Mouse (Mus musculus): Measurements from ENCODE around the gene Zfp638. TPM values are rescaled to one million over a fixed set of nuclear protein-coding genes. Genes with fewer than 3 reads are reported as not detected.

Zfp638 gene
- polyA plus RNA-seq, 1 experiment from 2014 or later = 37.0 TPM

DNA sequence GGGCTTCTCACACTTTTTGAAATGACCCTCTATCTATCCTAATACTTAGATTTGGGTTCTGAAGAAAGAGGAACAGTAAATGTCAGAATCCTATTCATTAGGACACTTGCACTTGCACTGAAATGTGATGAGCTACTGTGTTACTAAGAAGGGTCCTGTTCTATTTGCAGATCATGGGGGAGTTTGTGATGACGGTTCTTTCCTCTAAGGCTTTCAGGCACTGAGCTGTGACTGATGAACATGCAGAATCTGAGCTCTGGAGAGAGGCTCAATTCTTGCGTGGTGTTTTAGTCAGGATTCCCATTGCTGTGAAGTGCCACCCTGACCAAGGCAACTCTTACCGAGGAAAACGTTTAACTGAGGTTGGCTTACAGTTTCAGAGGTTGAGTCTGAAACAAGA, 32.2 kb downstream of the Zfp638 start:
- no peak for ATAC-seq (replicated peaks; ENCODE audit: extremely low read depth, insufficient read depth, low FRiP score)

DNA sequence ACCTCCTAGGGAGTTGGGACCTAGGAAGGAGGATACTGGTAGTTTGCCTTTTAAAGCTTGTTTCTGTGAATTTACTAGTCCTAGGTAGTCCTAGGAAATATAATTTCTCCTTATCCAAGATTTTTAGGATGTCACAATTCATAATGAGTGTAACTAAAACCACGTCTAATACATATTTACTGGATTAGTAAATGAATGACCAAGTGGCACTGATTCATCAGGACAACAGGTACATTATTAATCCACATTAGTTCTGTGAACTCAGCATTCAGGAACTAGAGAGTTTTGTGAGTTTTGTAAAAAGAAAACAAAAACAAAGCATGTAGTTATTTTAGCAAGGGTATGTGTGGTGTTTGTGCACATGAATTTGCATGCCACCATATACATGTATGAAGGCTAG, 38.4 kb downstream of the Zfp638 start:
- ATAC-seq (replicated peaks; ENCODE audit: extremely low read depth, insufficient read depth, low FRiP score) = no peak
- WGBS = 61% methylated on average over 1 of the region's 1 CpGs
- H3K4me1 ChIP-seq (ENCODE audit: control insufficient read depth, insufficient read depth, low read length) = no peaks in the 10 kb centered on the region
- H3K27ac ChIP-seq (ENCODE audit: low read length) = no peak overlapping the region
- H3K4me3 ChIP-seq (ENCODE audit: low read length) = no peak overlapping the region
- H3K36me3 ChIP-seq (ENCODE audit: control insufficient read depth, insufficient read depth) = no peaks in the 10 kb centered on the region
- no peaks in the 10 kb centered on the region for H3K9me3 ChIP-seq (replicated peaks; ENCODE audit: control insufficient read depth, low read length)
- no peaks in the 10 kb centered on the region for H3K27me3 ChIP-seq (ENCODE audit: control insufficient read depth, insufficient read depth, low read length)
- H3K4me2 ChIP-seq (ENCODE audit: low read depth, low read length) = no peak overlapping the region
- no peak overlapping the region for H3K9ac ChIP-seq (ENCODE audit: low read length)

More for the DNA sequence above, 32.2 kb downstream of the Zfp638 start:
- no peaks in the 10 kb centered on the region for H3K27me3 ChIP-seq (ENCODE audit: control insufficient read depth, insufficient read depth, low read length)
- H3K4me2 ChIP-seq (ENCODE audit: low read depth, low read length) = no peak overlapping the region
- WGBS = 66% methylated on average over 4 of the region's 4 CpGs
- no peak overlapping the region for H3K9ac ChIP-seq (ENCODE audit: low read length)
- no peak overlapping the region for H3K4me3 ChIP-seq (ENCODE audit: low read length)
- H3K9me3 ChIP-seq (replicated peaks; ENCODE audit: control insufficient read depth, low read length) = no peaks in the 10 kb centered on the region
- H3K4me1 ChIP-seq (ENCODE audit: control insufficient read depth, insufficient read depth, low read length) = no peaks in the 10 kb centered on the region
- no peak overlapping the region for H3K27ac ChIP-seq (ENCODE audit: low read length)
- H3K36me3 ChIP-seq (ENCODE audit: control insufficient read depth, insufficient read depth) = no peaks in the 10 kb centered on the region

DNA sequence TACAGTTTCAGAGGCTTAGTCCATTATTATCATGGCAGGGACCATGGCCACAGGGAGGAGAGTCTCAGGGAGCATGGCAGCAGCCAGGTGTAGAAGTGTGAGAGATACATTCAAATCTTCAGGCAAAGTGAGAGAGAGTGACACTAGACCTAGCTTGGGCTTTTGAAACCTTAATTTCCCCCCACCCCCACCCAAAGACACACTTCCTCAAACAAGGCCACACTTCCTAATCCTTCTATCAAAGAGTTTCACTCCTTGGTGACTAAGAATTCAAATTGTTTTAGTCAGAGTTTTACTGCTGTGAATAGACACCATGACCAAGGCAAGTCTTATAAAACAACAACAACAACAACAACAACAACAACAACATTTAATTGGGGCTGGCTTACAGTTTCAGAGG, 39.8 kb downstream of the Zfp638 start:
- Histone ChIP-seq H3K4me3 (ENCODE audit: low read length) (no peak overlapping the region), H3K9ac (ENCODE audit: low read length) (no peak overlapping the region), H3K27ac (ENCODE audit: low read length) (no peak overlapping the region), H3K36me3 (ENCODE audit: control insufficient read depth, insufficient read depth) (no peaks in the 10 kb centered on the region), H3K4me1 (ENCODE audit: control insufficient read depth, insufficient read depth, low read length) (no peaks in the 10 kb centered on the region), H3K27me3 (ENCODE audit: control insufficient read depth, insufficient read depth, low read length) (no peaks in the 10 kb centered on the region), H3K9me3 (replicated peaks; ENCODE audit: control insufficient read depth, low read length) (no peaks in the 10 kb centered on the region), H3K4me2 (ENCODE audit: low read depth, low read length) (no peak overlapping the region)
- no peak for ATAC-seq (replicated peaks; ENCODE audit: extremely low read depth, insufficient read depth, low FRiP score)

DNA sequence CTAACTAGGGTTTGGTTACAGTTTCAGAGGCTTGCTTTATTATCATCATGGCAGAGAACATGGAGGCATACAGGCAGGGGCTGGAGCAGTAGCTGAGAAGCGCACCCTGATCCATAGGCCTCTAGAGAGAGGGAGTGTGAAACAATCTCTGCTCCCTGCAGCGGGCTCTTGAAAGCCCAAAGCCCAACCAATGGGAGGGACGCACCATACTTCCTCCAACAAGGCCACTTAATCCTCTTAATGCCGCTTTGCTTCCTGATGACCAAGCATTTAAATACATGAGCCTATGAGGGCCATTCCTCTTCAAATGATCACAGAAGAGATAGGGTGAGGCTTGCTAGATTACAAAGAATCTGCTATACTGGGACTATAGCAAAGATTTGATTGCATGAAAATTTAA, 41.5 kb downstream of the Zfp638 start:
- Histone ChIP-seq H3K9me3 (replicated peaks; ENCODE audit: control insufficient read depth, low read length) (no peaks in the 10 kb centered on the region), H3K9ac (ENCODE audit: low read length) (no peak overlapping the region), H3K36me3 (ENCODE audit: control insufficient read depth, insufficient read depth) (no peaks in the 10 kb centered on the region), H3K27me3 (ENCODE audit: control insufficient read depth, insufficient read depth, low read length) (no peaks in the 10 kb centered on the region), H3K4me1 (ENCODE audit: control insufficient read depth, insufficient read depth, low read length) (no peaks in the 10 kb centered on the region), H3K4me3 (ENCODE audit: low read length) (no peak overlapping the region), H3K4me2 (ENCODE audit: low read depth, low read length) (no peak overlapping the region), H3K27ac (ENCODE audit: low read length) (no peak overlapping the region)
- 20% methylated on average over 4 of the region's 4 CpGs for WGBS
- no peak for ATAC-seq (replicated peaks; ENCODE audit: extremely low read depth, insufficient read depth, low FRiP score)

DNA sequence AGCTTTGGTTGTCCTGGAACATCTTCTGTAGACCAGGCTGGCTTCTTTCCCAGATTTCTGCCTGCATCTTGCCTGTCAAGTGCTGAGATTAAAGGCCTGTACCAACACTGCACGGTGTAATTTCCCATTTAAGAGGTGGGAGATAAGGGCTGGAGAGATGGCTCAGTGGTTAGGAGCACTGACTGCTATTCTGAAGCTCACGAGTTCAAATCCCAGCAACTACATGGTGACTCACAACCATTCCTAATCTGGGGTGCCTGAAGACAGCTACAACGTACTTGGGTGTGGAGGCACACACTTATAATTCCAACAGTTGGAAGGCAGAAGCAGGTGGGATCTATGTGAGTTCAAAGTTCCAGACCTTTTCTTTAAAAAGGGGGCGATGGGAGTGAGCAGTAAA, 46.8 kb downstream of the Zfp638 start:
- no peak for ATAC-seq (replicated peaks; ENCODE audit: extremely low read depth, insufficient read depth, low FRiP score)
- no peak overlapping the region for H3K4me3 ChIP-seq (ENCODE audit: low read length)
- H3K4me2 ChIP-seq (ENCODE audit: low read depth, low read length) = no peak overlapping the region

DNA sequence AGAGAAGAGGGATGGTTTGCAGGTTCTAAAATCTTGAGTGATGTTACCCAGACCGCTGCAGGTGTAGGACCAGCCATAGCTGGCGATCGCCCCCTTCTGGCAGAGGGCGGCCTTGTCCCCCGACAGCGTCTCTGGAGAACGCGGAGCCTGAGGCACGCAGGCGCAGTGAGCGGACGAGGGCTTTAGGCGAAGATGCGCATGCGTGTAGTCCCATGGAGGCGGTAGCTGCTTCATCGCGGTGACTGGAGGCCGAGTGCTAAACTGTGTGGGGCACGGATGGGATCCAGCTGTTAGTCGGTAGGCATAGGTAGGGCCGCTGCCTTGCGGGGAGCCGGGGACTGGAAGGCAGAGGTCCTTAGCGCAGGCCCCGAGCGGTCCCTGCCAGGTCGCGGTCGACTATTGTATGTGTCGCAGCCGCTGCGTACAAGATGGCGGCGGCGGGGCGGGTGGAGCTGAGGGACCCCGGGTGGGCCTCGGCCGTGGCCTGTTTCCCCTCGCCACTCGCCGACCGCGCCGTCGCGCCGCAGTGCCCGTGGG, 47.3 kb downstream of the Zfp638 start:
- WGBS = 0% methylated on average over 50 of the region's 50 CpGs
- ATAC-seq (replicated peaks; ENCODE audit: extremely low read depth, insufficient read depth, low FRiP score) = peak; percentile 97
- no peaks in the 10 kb centered on the region for H3K9me3 ChIP-seq (replicated peaks; ENCODE audit: control insufficient read depth, low read length)

More for the DNA sequence above, 46.8 kb downstream of the Zfp638 start:
- Histone ChIP-seq H3K9me3 (replicated peaks; ENCODE audit: control insufficient read depth, low read length) (no peaks in the 10 kb centered on the region), H3K27me3 (ENCODE audit: control insufficient read depth, insufficient read depth, low read length) (no peaks in the 10 kb centered on the region), H3K27ac (ENCODE audit: low read length) (no peak overlapping the region), H3K9ac (ENCODE audit: low read length) (no peak overlapping the region), H3K36me3 (ENCODE audit: control insufficient read depth, insufficient read depth) (no peaks in the 10 kb centered on the region), H3K4me1 (ENCODE audit: control insufficient read depth, insufficient read depth, low read length) (no peaks in the 10 kb centered on the region)
- WGBS = 22% methylated on average over 4 of the region's 4 CpGs

DNA sequence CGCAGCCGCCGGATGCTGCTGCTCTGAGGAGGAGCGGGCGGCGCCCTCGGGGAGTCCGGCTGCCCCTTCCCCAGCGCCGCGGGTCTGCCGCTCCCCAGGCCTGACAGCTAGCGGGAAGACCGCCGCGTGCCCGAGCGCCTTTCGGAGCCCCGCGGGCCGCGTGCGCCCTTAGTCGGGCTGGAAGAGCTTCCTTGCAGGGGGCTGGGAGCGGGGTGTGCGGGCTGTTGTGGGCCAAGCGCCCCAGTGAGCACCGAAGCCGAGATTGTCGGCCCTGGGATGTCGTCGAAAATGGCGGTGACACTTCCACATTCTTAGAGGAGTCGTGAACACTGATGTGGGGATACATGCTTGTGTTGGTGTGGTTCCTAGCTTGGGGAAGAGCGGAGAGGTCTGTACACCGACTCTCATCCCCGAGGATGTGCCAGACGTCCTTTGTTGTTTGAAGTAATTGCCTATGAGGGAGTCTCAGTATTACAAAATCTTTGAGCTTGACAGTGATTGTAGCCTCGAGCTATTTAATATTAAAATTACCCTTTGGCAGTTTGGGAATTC, 47.9 kb downstream of the Zfp638 start:
- Histone ChIP-seq H3K9ac (ENCODE audit: low read length) (peak overlapping the region; percentile 98), H3K4me3 (ENCODE audit: low read length) (peak overlapping the region; percentile 88), H3K9me3 (replicated peaks; ENCODE audit: control insufficient read depth, low read length) (no peaks in the 10 kb centered on the region), H3K27ac (ENCODE audit: low read length) (peak overlapping the region; percentile 89), H3K4me2 (ENCODE audit: low read depth, low read length) (peak overlapping the region; percentile 69), H3K36me3 (ENCODE audit: control insufficient read depth, insufficient read depth) (no peaks in the 10 kb centered on the region), H3K4me1 (ENCODE audit: control insufficient read depth, insufficient read depth, low read length) (no peaks in the 10 kb centered on the region), H3K27me3 (ENCODE audit: control insufficient read depth, insufficient read depth, low read length) (no peaks in the 10 kb centered on the region)
- under 1% methylated on average over 39 of the region's 40 CpGs for WGBS
- ATAC-seq (replicated peaks; ENCODE audit: extremely low read depth, insufficient read depth, low FRiP score) = peak; percentile 78

More for the DNA sequence above, 47.3 kb downstream of the Zfp638 start:
- Histone ChIP-seq H3K27ac (ENCODE audit: low read length) (peak overlapping the region; percentile 89), H3K4me2 (ENCODE audit: low read depth, low read length) (peak overlapping the region; percentile 69), H3K27me3 (ENCODE audit: control insufficient read depth, insufficient read depth, low read length) (no peaks in the 10 kb centered on the region), H3K36me3 (ENCODE audit: control insufficient read depth, insufficient read depth) (no peaks in the 10 kb centered on the region), H3K9ac (ENCODE audit: low read length) (peak overlapping the region; percentile 98), H3K4me1 (ENCODE audit: control insufficient read depth, insufficient read depth, low read length) (no peaks in the 10 kb centered on the region), H3K4me3 (ENCODE audit: low read length) (peak overlapping the region; percentile 88)

DNA sequence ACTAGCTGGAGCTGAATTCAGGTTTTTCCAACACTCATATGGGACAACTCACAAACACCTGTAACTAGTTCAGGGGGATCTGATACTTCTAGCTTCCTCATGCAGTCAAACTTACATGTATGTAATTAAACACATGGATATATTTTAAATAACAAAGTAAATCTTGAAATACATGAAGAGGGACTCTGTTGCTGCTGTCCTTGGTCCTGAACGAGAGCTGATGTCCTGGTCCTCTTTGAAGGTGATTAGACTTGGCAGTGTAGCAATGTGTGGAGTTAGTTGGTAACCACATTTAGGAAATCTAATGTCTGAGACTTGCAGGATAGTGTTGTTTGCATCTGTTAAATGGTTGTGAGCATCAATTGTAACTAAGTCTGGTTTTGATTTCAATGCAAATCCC, 60.5 kb downstream of the Zfp638 start:
- no peak overlapping the region for H3K9ac ChIP-seq (ENCODE audit: low read length)

DNA sequence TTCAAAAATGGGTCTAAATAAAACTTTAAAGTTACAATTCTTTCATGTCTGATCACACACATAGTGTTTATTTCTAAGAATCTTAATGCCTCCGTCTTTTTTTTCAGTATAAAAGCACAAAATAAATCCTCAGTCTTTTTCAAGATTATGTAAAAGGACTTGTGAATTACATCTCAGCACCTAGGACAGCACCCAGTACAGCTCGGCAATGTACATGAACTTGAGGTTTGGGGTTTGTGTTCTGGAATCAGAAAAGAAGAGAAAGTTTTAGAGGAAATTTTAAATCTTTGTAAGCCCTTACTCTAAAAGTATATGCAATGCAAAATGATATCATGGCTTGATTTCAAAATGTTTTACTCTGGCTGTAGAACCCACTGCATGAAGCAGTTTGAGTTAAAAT, 61.3 kb downstream of the Zfp638 start:
- no peak overlapping the region for H3K4me2 ChIP-seq (ENCODE audit: low read depth, low read length)
- H3K4me1 ChIP-seq (ENCODE audit: control insufficient read depth, insufficient read depth, low read length) = no peaks in the 10 kb centered on the region
- H3K27ac ChIP-seq (ENCODE audit: low read length) = no peak overlapping the region
- ATAC-seq (replicated peaks; ENCODE audit: extremely low read depth, insufficient read depth, low FRiP score) = no peak
- H3K4me3 ChIP-seq (ENCODE audit: low read length) = no peak overlapping the region
- 49% methylated on average over 2 of the region's 2 CpGs for WGBS
- no peak overlapping the region for H3K9ac ChIP-seq (ENCODE audit: low read length)
- no peaks in the 10 kb centered on the region for H3K9me3 ChIP-seq (replicated peaks; ENCODE audit: control insufficient read depth, low read length)
- H3K36me3 ChIP-seq (ENCODE audit: control insufficient read depth, insufficient read depth) = peaks cover 9% of the 10 kb centered on the region; the same call in 1 of the 2 replicates
- H3K27me3 ChIP-seq (ENCODE audit: control insufficient read depth, insufficient read depth, low read length) = no peaks in the 10 kb centered on the region

More for the DNA sequence above, 60.5 kb downstream of the Zfp638 start:
- Histone ChIP-seq H3K36me3 (ENCODE audit: control insufficient read depth, insufficient read depth) (peaks cover 9% of the 10 kb centered on the region; the same call in 1 of the 2 replicates), H3K27ac (ENCODE audit: low read length) (no peak overlapping the region), H3K4me2 (ENCODE audit: low read depth, low read length) (no peak overlapping the region), H3K27me3 (ENCODE audit: control insufficient read depth, insufficient read depth, low read length) (no peaks in the 10 kb centered on the region), H3K4me1 (ENCODE audit: control insufficient read depth, insufficient read depth, low read length) (no peaks in the 10 kb centered on the region), H3K4me3 (ENCODE audit: low read length) (no peak overlapping the region), H3K9me3 (replicated peaks; ENCODE audit: control insufficient read depth, low read length) (no peaks in the 10 kb centered on the region)
- no peak for ATAC-seq (replicated peaks; ENCODE audit: extremely low read depth, insufficient read depth, low FRiP score)
- 71% methylated on average over 1 of the region's 1 CpGs for WGBS

Measured in heart, embryonic 16.5 days (tissue).